Mouse (Mus musculus): ENCODE data around the gene Vwa3a. TPM values are rescaled to one million over a fixed set of nuclear protein-coding genes. Genes with fewer than 3 reads are reported as not detected.

Gene Vwa3a
- total RNA-seq, 2 experiments from 2014 or later: 12.2 to 18.0 TPM

Other genes with a start within 250 kb of the Vwa3a start
- 100 to 1,000 TPM; 230 to 246 TPM for gene Uqcrc2, start 104.1 kb upstream of the Vwa3a start, total RNA-seq (2021)
- not detected for gene Pdzd9, start 69.0 kb upstream of the Vwa3a start, total RNA-seq (2021)
- 10 to 100 TPM; 70.4 to 83.7 TPM for gene Mosmo, start 61.7 kb upstream of the Vwa3a start, total RNA-seq (2021)
- not detected for gene Gm5737, start 73.0 kb downstream of the Vwa3a start, total RNA-seq (2021)
- 10 to 100 TPM; 28.6 to 30.7 TPM for gene Eef2k, start 103.5 kb downstream of the Vwa3a start, total RNA-seq (2021)
- 10 to 100 TPM; 25.2 TPM for gene Polr3e, start 178.4 kb downstream of the Vwa3a start, total RNA-seq (2021)
- gene Cdr2, start 243.0 kb downstream of the Vwa3a start, total RNA-seq (2021): 1 to 10 TPM; 7.8 to 8.7 TPM
- under 1 TPM; 0.41 TPM for gene Mfsd13b, start 243.2 kb downstream of the Vwa3a start, total RNA-seq (2021)

Measured in left cerebral cortex, postnatal 25 days (tissue).